Mouse (Mus musculus): Measurements from ENCODE around the gene Zfp672.

GRCm38 (mm10) chr11:58316344-58316743 lies 13.8 kb downstream of the Zfp672 start:
- peak; percentile 28; the same call in 1 of the 2 replicates for TF ChIP-seq POLR2A (IDR thresholded peaks at IDR 0.05; ENCODE audit: borderline replicate concordance, extremely low read depth, low read depth, low read length)
- TF ChIP-seq CTCF (IDR thresholded peaks at IDR 0.05; ENCODE audit: insufficient read depth, low read length) = no peak
